In genomic region chr13:23760240-23760971, GRCm38 (mm10) we compare ENCODE assay signal across 8 mouse cellular contexts. TPM values are rescaled to one million over a fixed set of nuclear protein-coding genes. Genes with fewer than 3 reads are reported as not detected.
DNase-seq lines count a peak whose midpoint lies in the region; ATAC-seq and TF ChIP-seq lines count a peak whose summit lies in the region.

No protein-coding gene starts in this region.

- peak overlapping the region; percentile 90 for H3K4me2 ChIP-seq in kidney, embryonic 16.5 days (replicated peaks; ENCODE audit: low read depth, low read length)
- H3K4me2 ChIP-seq in embryonic facial prominence, embryonic 14.5 days (ENCODE audit: low read depth, low read length): peak overlapping the region; percentile 84
- H3K4me2 ChIP-seq in limb, embryonic 12.5 days: peak overlapping the region; percentile 85

- no peak for ATAC-seq in kidney, embryonic 16.5 days (ENCODE audit: low FRiP score, low TSS enrichment)
- peak; percentile 3 for ATAC-seq in embryonic facial prominence, embryonic 14.5 days (ENCODE audit: low read depth)
- ATAC-seq in limb, embryonic 12.5 days (ENCODE audit: insufficient number of reproducible peaks, insufficient read depth, low FRiP score, low TSS enrichment, low read depth): no peak

- H3K9me3 ChIP-seq in kidney, embryonic 16.5 days (ENCODE audit: low read length): no peaks in the 10 kb centered on the region
- no peaks in the 10 kb centered on the region for H3K9me3 ChIP-seq in MEL (replicated peaks; ENCODE audit: insufficient read depth, low read length)
- no peaks in the 10 kb centered on the region for H3K9me3 ChIP-seq in embryonic facial prominence, embryonic 14.5 days (ENCODE audit: control insufficient read depth, low read length)
- no peaks in the 10 kb centered on the region for H3K9me3 ChIP-seq in limb, embryonic 12.5 days

- peaks cover 31% of the 10 kb centered on the region for H3K4me1 ChIP-seq in kidney, embryonic 16.5 days (ENCODE audit: insufficient read depth, low read length)
- H3K4me1 ChIP-seq in MEL (ENCODE audit: control insufficient read depth in 1 of 2, insufficient read depth in 2 of 2, low read length in 2 of 2): peaks cover 0 to 16% of the 10 kb centered on the region in 2 experiments; a peak in 2 of 4 replicates
- H3K4me1 ChIP-seq in embryonic facial prominence, embryonic 14.5 days (ENCODE audit: control insufficient read depth, insufficient read depth, low read length): peaks cover 20% of the 10 kb centered on the region
- peaks cover 30% of the 10 kb centered on the region for H3K4me1 ChIP-seq in limb, embryonic 12.5 days (replicated peaks)
- peaks cover 3% of the 10 kb centered on the region; the same call in 1 of the 2 replicates for H3K4me1 ChIP-seq in olfactory bulb, adult 2 months (ENCODE audit: control insufficient read depth, insufficient read depth, low read length)

- H3K79me2 ChIP-seq in MEL (ENCODE audit: control insufficient read depth, insufficient read depth, low read length, poor library complexity): no peaks in the 10 kb centered on the region; the same call in 1 of the 2 replicates

- TF ChIP-seq CTCF in MEL (IDR thresholded peaks at IDR 0.05 in 2 of 3, conservative IDR thresholded peaks at IDR 0.05 in 1 of 3; ENCODE audit: control insufficient read depth in 1 of 3, insufficient read depth in 1 of 3, low read depth in 2 of 3, low read length in 3 of 3, poor library complexity in 1 of 3, severe bottlenecking in 1 of 3): peak in 1 of 3 experiments; percentile 6; a peak in 1 of 6 replicates
- no peak for TF ChIP-seq CTCF in olfactory bulb, adult 2 months (IDR thresholded peaks at IDR 0.05; ENCODE audit: insufficient read depth, low read depth, low read length)

- DNase-seq in kidney, adult 18-20 months: no peak
- peak; percentile 90 for DNase-seq in MEL (ENCODE audit: low read depth, low spot score)
- peak; percentile 56 for DNase-seq in embryonic facial prominence, embryonic 14.5 days (ENCODE audit: low spot score)
- DNase-seq in ovary, adult 18-20 months (ENCODE audit: low spot score): no peak
- DNase-seq in adrenal gland, postnatal 36 days: no peak

- peak overlapping the region; percentile 83 for H3K9ac ChIP-seq in kidney, embryonic 16.5 days (replicated peaks; ENCODE audit: low read length)
- peak overlapping the region; percentile 81 for H3K9ac ChIP-seq in MEL (ENCODE audit: control insufficient read depth, low read depth, low read length, poor library complexity, severe bottlenecking)
- H3K9ac ChIP-seq in embryonic facial prominence, embryonic 14.5 days (ENCODE audit: low read depth, low read length): peak overlapping the region; percentile 68
- peak overlapping the region; percentile 65 for H3K9ac ChIP-seq in limb, embryonic 12.5 days (replicated peaks)

- TF ChIP-seq RAD21 in MEL (IDR thresholded peaks at IDR 0.05; ENCODE audit: low read depth, low read length): no peak

- peak overlapping the region; percentile 99 for H3K27ac ChIP-seq in kidney, embryonic 16.5 days (ENCODE audit: low read length)
- H3K27ac ChIP-seq in MEL (ENCODE audit: control insufficient read depth, low read depth, low read length): peak overlapping the region; percentile 97
- peak overlapping the region; percentile 93 for H3K27ac ChIP-seq in embryonic facial prominence, embryonic 14.5 days (replicated peaks; ENCODE audit: low read depth, low read length)
- peak overlapping the region; percentile 97 for H3K27ac ChIP-seq in limb, embryonic 12.5 days
- peak overlapping the region; percentile 93 for H3K27ac ChIP-seq in olfactory bulb, adult 2 months (ENCODE audit: insufficient read depth, low read depth, low read length)

- TF ChIP-seq POLR2A in MEL (IDR thresholded peaks at IDR 0.05; ENCODE audit: control insufficient read depth in 1 of 2, insufficient read depth in 1 of 2, low read depth in 1 of 2, low read length in 2 of 2, poor library complexity in 1 of 2): peak; percentile 82 to 92; a peak in 3 of 4 replicates
- TF ChIP-seq POLR2A in olfactory bulb, adult 2 months (IDR thresholded peaks at IDR 0.05; ENCODE audit: insufficient read depth, low read depth, low read length): no peak

- H3K27me3 ChIP-seq in kidney, embryonic 16.5 days (ENCODE audit: insufficient read depth, low read length): no peaks in the 10 kb centered on the region
- H3K27me3 ChIP-seq in MEL (ENCODE audit: control insufficient read depth in 1 of 2, insufficient read depth in 2 of 2, low read length in 2 of 2): no peaks in the 10 kb centered on the region
- no peaks in the 10 kb centered on the region for H3K27me3 ChIP-seq in embryonic facial prominence, embryonic 14.5 days (replicated peaks; ENCODE audit: control insufficient read depth, insufficient read depth, low read length)
- no peaks in the 10 kb centered on the region for H3K27me3 ChIP-seq in limb, embryonic 12.5 days

- no peak for TF ChIP-seq EP300 in MEL (IDR thresholded peaks at IDR 0.05; ENCODE audit: low read depth in 1 of 2, low read length in 2 of 2)

- 2% methylated on average over 18 of the region's 27 CpGs for WGBS in kidney, embryonic 16.5 days
- 1% methylated on average over 17 of the region's 27 CpGs for WGBS in embryonic facial prominence, embryonic 14.5 days
- 1% methylated on average over 22 of the region's 27 CpGs for whole genome bisulfite sequencing in limb, embryonic 12.5 days
- WGBS in olfactory bulb, adult 2 months: 1% methylated on average over 23 of the region's 27 CpGs

- H3K4me3 ChIP-seq in kidney, embryonic 16.5 days (ENCODE audit: low read length): peak overlapping the region; percentile 70
- peak overlapping the region; percentile 1 to 27; a peak in 3 of 4 replicates for H3K4me3 ChIP-seq in MEL (ENCODE audit: control insufficient read depth in 1 of 2, insufficient read depth in 1 of 2, low read depth in 2 of 2, low read length in 2 of 2)
- peak overlapping the region; percentile 54 for H3K4me3 ChIP-seq in embryonic facial prominence, embryonic 14.5 days (ENCODE audit: low read depth, low read length)
- peak overlapping the region; percentile 48 for H3K4me3 ChIP-seq in limb, embryonic 12.5 days (replicated peaks)
- H3K4me3 ChIP-seq in olfactory bulb, adult 2 months (ENCODE audit: insufficient read depth, low read depth, low read length): peak overlapping the region; percentile 65

- H3K36me3 ChIP-seq in kidney, embryonic 16.5 days (ENCODE audit: insufficient read depth, low read length): no peaks in the 10 kb centered on the region
- H3K36me3 ChIP-seq in MEL (ENCODE audit: control insufficient read depth in 1 of 2, insufficient read depth in 2 of 2, low read length in 2 of 2): peaks cover 0 to 42% of the 10 kb centered on the region in 2 experiments; a peak in 2 of 4 replicates
- H3K36me3 ChIP-seq in embryonic facial prominence, embryonic 14.5 days (ENCODE audit: control insufficient read depth, insufficient read depth, low read length): no peaks in the 10 kb centered on the region
- no peaks in the 10 kb centered on the region for H3K36me3 ChIP-seq in limb, embryonic 12.5 days

RNA-seq across cellular contexts. Expression of gene Hist1h4a, which starts 0.6 kb away (rescaled TPM):
- 0.90 TPM in 1 of 2 replicates, not detected in the other for polyA plus RNA-seq in kidney, embryonic 16.5 days (2015; fragmentation: Nextera tagmentation; extraction: Ambion mirVana)
- total RNA-seq in MEL (2012; rRNA removed): 2,939 and 3,025 TPM in 2 replicates
- polyA plus RNA-seq in MEL (2012; ENCODE audit: insufficient read depth in 1 of 2, insufficient read length in 2 of 2, low read depth in 1 of 2, low replicate concordance in 2 of 2, missing spikeins in 1 of 2): 1 to 10 TPM in 1 of 2 experiments, not detected in 1; 9.8 TPM
- polyA plus RNA-seq in embryonic facial prominence, embryonic 14.5 days (2014; fragmentation: Nextera tagmentation; extraction: Ambion mirVana): 0.68 and 0.74 TPM in 2 replicates
- polyA plus RNA-seq in limb, embryonic 12.5 days (2016; fragmentation: Nextera tagmentation; extraction: Ambion mirVana): 1.2 and 1.4 TPM in 2 replicates
- not detected in 2 replicates for polyA plus RNA-seq in olfactory bulb, adult 2 months (2012; ENCODE audit: insufficient read depth, insufficient read length, low replicate concordance, missing spikeins)
- total RNA-seq in adrenal gland, postnatal 36 days (2021): 10 to 100 TPM; 59.8 to 61.2 TPM

RNA-seq across cellular contexts. Expression of gene Hist1h3a, which starts 1.8 kb away (rescaled TPM):
- 6.1 and 7.8 TPM in 2 replicates for polyA plus RNA-seq in kidney, embryonic 16.5 days (2015; fragmentation: Nextera tagmentation; extraction: Ambion mirVana)
- total RNA-seq in MEL (2012; rRNA removed): 1,097 and 1,298 TPM in 2 replicates
- 1 to 10 TPM in 1 of 2 experiments, not detected in 1; 6.5 TPM for polyA plus RNA-seq in MEL (2012; ENCODE audit: insufficient read depth in 1 of 2, insufficient read length in 2 of 2, low read depth in 1 of 2, low replicate concordance in 2 of 2, missing spikeins in 1 of 2)
- 3.7 and 4.9 TPM in 2 replicates for polyA plus RNA-seq in embryonic facial prominence, embryonic 14.5 days (2014; fragmentation: Nextera tagmentation; extraction: Ambion mirVana)
- polyA plus RNA-seq in limb, embryonic 12.5 days (2016; fragmentation: Nextera tagmentation; extraction: Ambion mirVana): 11.9 and 12.8 TPM in 2 replicates
- polyA plus RNA-seq in olfactory bulb, adult 2 months (2012; ENCODE audit: insufficient read depth, insufficient read length, low replicate concordance, missing spikeins): not detected in 2 replicates
- 10 to 100 TPM; 55.1 to 59.3 TPM for total RNA-seq in adrenal gland, postnatal 36 days (2021)

RNA-seq across cellular contexts. Expression of gene Hist1h1a, which starts 3.1 kb away (rescaled TPM):
- polyA plus RNA-seq in kidney, embryonic 16.5 days (2015; fragmentation: Nextera tagmentation; extraction: Ambion mirVana): 0.91 and 1.7 TPM in 2 replicates
- total RNA-seq in MEL (2012; rRNA removed): 2,211 and 2,669 TPM in 2 replicates
- 1 to 10 TPM in 1 of 2 experiments, not detected in 1; 4.1 TPM for polyA plus RNA-seq in MEL (2012; ENCODE audit: insufficient read depth in 1 of 2, insufficient read length in 2 of 2, low read depth in 1 of 2, low replicate concordance in 2 of 2, missing spikeins in 1 of 2)
- polyA plus RNA-seq in embryonic facial prominence, embryonic 14.5 days (2014; fragmentation: Nextera tagmentation; extraction: Ambion mirVana): 3.2 and 3.5 TPM in 2 replicates
- 6.3 and 7.4 TPM in 2 replicates for polyA plus RNA-seq in limb, embryonic 12.5 days (2016; fragmentation: Nextera tagmentation; extraction: Ambion mirVana)
- not detected in 2 replicates for polyA plus RNA-seq in olfactory bulb, adult 2 months (2012; ENCODE audit: insufficient read depth, insufficient read length, low replicate concordance, missing spikeins)
- total RNA-seq in adrenal gland, postnatal 36 days (2021): 10 to 100 TPM; 35.0 to 39.8 TPM

RNA-seq across cellular contexts. Expression of gene Hist1h4b, which starts 3.6 kb away (rescaled TPM):
- 4.6 and 6.0 TPM in 2 replicates for polyA plus RNA-seq in kidney, embryonic 16.5 days (2015; fragmentation: Nextera tagmentation; extraction: Ambion mirVana)
- total RNA-seq in MEL (2012; rRNA removed): 3,071 and 3,339 TPM in 2 replicates
- 10 to 100 TPM in 1 of 2 experiments, not detected in 1; 19.0 TPM for polyA plus RNA-seq in MEL (2012; ENCODE audit: insufficient read depth in 1 of 2, insufficient read length in 2 of 2, low read depth in 1 of 2, low replicate concordance in 2 of 2, missing spikeins in 1 of 2)
- 3.5 and 4.7 TPM in 2 replicates for polyA plus RNA-seq in embryonic facial prominence, embryonic 14.5 days (2014; fragmentation: Nextera tagmentation; extraction: Ambion mirVana)
- polyA plus RNA-seq in limb, embryonic 12.5 days (2016; fragmentation: Nextera tagmentation; extraction: Ambion mirVana): 9.1 and 10.7 TPM in 2 replicates
- polyA plus RNA-seq in olfactory bulb, adult 2 months (2012; ENCODE audit: insufficient read depth, insufficient read length, low replicate concordance, missing spikeins): not detected in 2 replicates
- 100 to 1,000 TPM; 115 to 122 TPM for total RNA-seq in adrenal gland, postnatal 36 days (2021)

RNA-seq across cellular contexts. Expression of gene Hist1h3b, which starts 8.3 kb away (rescaled TPM):
- 8.8 and 13.2 TPM in 2 replicates for polyA plus RNA-seq in kidney, embryonic 16.5 days (2015; fragmentation: Nextera tagmentation; extraction: Ambion mirVana)
- total RNA-seq in MEL (2012; rRNA removed): 1,725 and 2,102 TPM in 2 replicates
- polyA plus RNA-seq in MEL (2012; ENCODE audit: insufficient read depth in 1 of 2, insufficient read length in 2 of 2, low read depth in 1 of 2, low replicate concordance in 2 of 2, missing spikeins in 1 of 2): 1 to 10 TPM in 1 of 2 experiments, not detected in 1; 6.6 TPM
- polyA plus RNA-seq in embryonic facial prominence, embryonic 14.5 days (2014; fragmentation: Nextera tagmentation; extraction: Ambion mirVana): 6.6 and 11.5 TPM in 2 replicates
- 17.7 and 30.1 TPM in 2 replicates for polyA plus RNA-seq in limb, embryonic 12.5 days (2016; fragmentation: Nextera tagmentation; extraction: Ambion mirVana)
- polyA plus RNA-seq in olfactory bulb, adult 2 months (2012; ENCODE audit: insufficient read depth, insufficient read length, low replicate concordance, missing spikeins): not detected in 2 replicates
- 10 to 100 TPM; 54.7 to 79.9 TPM for total RNA-seq in adrenal gland, postnatal 36 days (2021)

Comparison
In these comparisons a context has a peak if more than half of its experiments do, and no peak if none do; other contexts are left out.
1. H3K4me3 ChIP-seq: peak in every context shown above with its lines; median percentile 70 in kidney, embryonic 16.5 days; 65 in olfactory bulb, adult 2 months; 54 in embryonic facial prominence, embryonic 14.5 days; 48 in limb, embryonic 12.5 days; 14 in MEL.
2. DNase-seq: peak in MEL (single experiment) and embryonic facial prominence, embryonic 14.5 days (single experiment); none in kidney, adult 18-20 months (single experiment), ovary, adult 18-20 months (single experiment) and adrenal gland, postnatal 36 days (0 of 2).
3. Peak in every context shown above with its lines, with median percentiles within 50 percentile points of each other: H3K27ac ChIP-seq, H3K4me2 ChIP-seq and H3K9ac ChIP-seq.